Mouse (Mus musculus) left cerebral cortex, adult 8-10 months (tissue): ENCODE results near the gene B3glct. TPM values are rescaled to one million over a fixed set of nuclear protein-coding genes. Genes with fewer than 3 reads are reported as not detected.

Experiments
- DNase-seq, 2 experiments: peaks; one replicate each; pipeline ENCODE4 v3.0.0; 2022; ENCODE audit warnings: low spot score in 2 of 2
- total RNA-seq, 4 experiments: library from RNA; stranded (reverse); gene quantifications; 2 replicates each; pipeline ENCODE4 v1.2.4; 2022

B3glct gene
- total RNA-seq, 4 experiments from 2014 or later, result 16.4 to 21.1 (median 18.8) TPM

DNA sequence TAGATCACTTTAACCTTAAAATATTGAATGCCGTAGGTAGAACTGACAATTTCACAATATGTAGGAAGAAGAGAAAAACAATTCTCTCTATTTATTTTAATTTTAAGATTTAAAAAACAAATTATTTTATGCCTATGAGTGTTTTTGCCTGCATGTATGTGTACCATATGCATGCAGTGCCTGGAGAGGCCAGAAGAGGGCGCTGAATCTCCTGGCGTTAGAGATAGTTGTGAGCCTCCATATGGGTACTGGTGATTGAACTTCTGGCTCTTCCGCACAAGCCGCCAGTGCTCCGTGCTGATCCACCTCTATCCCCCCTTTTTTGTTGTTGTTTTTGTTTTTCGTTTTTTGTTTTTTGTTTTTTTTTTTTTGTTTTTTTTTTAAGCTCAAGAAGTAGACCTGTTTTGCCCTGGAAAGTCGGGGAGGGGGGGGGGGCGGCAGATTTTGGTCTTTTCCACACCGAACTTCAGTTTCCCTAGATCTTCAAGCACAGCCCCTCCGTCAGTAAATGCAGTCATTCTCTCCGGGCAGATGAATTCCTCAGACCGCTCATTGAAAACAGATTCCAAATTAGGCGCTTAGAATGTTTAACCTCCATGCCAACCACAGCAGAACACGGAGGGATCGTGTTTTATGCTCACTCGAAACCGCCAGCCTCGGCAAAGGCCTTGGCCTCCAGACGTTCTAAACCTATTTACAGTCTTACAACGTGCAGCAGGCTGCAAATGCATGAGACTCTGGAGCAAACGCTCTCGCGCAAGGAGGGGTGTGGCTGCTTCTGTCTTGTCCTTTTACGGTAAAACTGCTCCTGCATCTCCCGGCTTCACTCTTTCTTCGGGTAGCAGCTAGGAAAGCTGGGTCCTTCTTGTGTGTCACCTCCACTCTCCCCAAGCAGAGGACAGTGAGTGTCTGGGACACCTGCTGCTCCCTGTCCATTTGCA, 70.9 kb downstream of the B3glct start:
- no peak for DNase-seq

DNA sequence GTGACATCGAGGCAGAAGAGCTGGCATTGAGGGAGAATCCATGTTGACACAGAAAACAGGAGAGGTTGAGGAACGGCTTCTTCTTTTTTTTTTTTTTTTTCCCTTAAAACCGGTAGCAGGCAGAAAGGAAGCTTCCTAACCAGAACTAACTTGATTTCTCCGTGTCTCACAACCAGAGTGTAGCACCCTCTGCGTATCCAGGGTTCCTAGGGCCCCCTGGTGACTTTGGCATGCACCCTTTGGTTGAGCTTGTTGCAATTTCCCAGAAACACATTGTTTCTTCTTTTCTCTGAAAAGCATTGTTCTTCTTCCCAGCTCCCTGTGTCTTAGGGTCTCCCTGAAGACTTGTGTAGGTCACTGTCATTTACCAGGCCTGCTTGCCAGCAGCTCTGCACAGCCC, 73.8 kb downstream of the B3glct start:
- DNase-seq, result no peak

DNA sequence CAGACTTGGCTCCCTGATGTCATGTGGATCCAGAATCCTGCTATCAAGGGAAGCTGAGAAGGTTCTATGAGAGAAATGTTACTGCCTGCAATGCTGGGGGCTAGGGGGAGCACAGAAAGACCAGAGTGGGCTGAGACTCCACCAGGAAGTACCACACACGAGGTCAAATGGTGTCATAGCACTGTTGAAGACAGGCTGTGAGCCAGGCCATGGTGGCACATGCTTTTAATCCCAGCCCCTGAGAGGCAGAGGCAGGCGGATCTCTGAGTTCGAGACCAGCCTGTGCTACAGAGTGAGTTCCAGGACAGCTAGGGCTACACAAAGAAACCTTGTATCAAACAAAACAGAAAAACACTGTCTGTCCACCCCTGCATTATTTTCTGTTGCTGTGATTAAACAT, 75.0 kb downstream of the B3glct start:
- no peak for DNase-seq

DNA sequence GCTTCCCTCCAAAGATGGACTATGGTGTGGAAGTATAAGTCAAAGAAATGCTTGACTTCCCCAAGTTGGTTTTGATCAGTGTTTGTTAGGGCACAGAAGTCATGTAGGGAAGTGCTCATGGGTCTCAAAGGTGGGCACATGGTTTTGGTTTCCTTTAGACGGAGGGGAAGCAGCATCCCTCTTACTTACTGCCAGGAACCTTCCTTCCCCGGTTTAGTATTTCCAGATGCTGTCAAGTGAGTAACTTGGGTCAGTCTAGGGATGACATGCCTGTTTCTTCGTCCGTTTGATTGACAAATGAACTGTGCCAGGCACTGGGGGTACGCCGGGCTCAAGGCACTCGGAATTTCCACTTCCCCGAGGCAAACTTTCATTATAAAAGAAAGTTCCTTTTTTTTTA, 89.1 kb downstream of the B3glct start:
- DNase-seq, result no peak

DNA sequence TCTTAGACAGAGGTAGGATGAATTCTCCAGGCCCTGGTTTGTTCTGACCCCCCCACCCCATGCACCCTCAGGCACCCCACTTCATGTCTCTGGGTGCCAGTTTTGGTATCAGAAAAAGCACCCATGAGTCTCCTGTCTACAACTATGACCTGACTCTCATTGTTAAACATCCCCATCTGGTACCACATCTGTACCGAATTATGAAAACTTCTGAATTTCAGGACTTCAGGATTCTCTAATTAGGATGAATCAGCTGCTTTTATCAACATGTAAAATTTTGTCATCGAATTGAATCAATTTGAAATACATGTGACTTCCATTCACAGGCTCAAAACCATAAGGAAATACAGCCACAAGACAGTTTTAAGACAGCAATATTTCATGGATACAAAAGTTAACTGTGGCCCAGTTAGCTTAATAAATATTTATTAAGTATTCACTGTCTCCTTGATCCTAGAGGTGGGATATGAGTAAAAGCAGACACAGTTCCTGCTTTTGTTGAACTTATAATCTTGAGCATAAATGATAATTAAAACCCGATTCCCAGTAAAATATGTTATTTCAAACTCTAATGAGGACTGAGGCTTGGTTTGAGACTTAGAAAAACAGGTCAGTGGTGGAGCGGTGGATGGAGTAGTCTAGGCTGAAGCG, 89.7 kb downstream of the B3glct start:
- no peak for DNase-seq

DNA sequence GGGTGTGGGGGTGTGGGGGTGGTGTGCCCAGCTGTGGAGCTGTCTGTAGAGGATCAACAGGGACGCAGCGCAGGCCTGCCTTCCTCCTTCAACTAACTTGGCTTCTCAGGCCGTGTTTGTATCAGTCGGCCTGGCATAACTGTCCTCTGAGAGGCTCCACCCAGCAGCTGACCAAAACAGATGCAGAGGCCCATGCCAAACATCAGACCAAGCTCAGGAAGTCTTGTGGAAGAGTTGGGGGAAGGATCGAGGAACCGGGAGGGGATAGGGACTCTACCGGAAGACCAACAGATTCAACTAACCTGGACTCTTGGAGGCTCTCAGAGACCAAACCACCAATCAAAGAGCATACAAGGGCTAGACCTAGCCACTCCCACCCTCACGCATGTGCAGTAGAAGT, 91.6 kb downstream of the B3glct start:
- DNase-seq, result no peak

DNA sequence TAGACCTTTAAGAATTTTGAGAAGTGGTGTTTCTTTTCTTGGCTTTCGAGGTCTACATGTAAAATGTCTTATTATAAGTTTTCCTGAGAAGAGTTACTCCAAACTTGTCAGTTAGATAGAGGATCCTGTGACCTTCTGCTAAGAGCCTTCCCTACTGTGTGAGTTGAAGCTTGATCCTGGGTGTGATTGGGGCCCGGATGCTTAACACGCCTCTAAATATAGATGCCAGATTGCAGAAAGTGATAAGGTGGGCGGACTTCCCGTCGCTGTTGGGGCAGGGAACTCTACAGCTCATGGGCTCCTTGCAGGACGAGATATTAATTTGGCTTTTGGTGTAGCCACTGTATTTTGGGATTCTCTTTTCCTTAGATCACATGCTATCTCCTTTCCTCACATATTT, 98.0 kb downstream of the B3glct start:
- DNase-seq, result no peak

DNA sequence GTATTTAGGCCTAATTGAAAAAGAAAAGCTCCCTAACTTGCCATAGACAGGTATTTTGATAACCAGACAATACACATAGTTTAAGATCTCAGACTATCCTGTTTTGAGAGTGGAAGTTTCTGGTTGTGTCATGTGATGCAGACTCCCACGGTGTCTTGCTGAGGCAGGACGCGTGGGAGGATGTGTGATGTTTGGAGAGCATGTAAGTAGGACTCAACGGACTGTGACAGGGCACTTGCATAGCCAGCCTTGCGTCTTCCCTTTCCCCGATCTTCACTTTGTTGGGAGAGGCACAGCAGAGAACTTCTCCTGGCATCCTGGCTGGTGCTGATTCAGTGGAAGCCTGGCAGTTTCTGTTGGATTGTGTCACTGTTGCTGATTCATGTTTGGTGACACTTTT, 101.7 kb downstream of the B3glct start:
- DNase-seq, result no peak

DNA sequence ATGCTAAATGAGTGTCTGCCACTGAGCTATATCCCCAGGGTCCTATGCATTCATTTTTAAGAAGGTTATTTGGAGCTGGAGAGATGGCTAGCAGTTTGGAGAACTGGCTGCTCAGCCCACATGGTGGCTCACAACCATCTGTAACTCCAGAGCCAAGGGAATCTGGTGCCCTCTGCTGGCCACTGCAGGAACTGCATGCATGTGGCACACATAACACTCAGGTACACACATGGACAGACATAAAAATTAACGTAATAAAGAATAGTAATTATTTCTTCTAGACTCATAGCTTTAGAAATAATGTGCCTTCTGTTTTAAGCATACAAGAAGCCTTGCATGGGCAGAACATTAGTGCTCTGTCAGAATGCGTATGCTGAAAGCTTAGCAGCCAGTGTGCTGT, 102.4 kb downstream of the B3glct start:
- DNase-seq, result no peak

DNA sequence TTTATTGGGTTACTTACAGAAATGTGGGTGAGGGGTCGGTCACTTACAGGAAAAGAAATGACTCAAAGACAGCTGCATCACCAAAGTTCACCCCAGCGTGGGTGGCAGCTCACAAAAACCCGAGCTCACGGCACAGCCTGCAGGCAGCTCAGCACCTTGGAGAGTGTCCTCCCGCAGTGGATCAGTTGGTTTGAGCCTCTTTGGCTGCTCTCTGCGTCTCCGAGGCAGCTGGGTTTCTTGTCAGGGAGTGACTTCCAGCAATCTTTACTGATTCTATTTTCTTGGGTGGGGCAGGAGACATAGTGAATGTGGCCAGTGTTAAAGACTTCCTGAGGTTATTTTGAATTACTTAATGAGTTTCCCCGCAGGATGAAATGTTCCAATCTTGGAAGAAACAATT, 112.1 kb downstream of the B3glct start:
- DNase-seq, result no peak

DNA sequence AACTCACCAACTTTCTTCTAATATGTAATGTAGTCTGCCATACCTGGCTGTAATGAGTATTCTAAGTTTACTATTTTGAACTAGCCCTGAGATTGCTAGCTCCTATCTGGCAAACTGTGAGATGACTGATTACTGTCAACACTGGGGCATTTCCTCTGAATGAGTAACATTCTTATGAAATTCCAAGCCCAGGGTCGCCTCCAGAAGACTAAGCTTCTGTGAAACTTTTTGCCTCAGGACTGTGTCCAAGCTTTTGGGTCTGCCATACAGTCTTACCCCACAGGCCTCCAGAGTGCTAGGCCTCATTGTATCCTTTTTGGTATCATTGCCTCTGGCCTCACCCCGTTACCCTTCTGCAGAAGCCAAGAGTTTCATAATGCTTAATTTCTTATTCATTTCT, 132.0 kb downstream of the B3glct start:
- DNase-seq, result no peak

DNA sequence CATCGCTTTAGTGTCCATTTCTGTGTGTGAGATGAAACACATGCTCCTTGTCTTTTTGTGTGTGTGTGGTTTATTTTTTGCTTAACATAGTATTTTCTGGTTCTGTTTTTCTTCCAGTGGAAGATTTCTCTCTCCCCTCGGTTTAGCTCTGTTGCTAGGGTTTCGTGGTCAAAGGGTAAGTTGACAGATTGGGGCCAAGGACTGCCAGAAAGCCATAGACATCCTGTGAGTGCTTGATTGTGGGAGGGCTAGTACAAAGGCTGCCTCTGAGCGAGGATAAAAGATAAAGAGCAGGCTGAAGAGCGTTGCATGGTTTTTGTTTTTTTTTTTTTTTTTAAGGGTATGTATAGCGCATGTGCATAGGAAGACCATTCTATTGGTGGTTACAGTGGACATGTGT, 133.8 kb downstream of the B3glct start:
- no peak for DNase-seq

Other genes with a start within 250 kb of the B3glct start
- gene Tex26, start 238.6 kb upstream of the B3glct start, total RNA-seq, result 1 to 10 TPM in 1 of 4 experiments, under 1 TPM in 3; 0.32 to 1.6 (median 0.80) TPM
- gene Wdr95, start 149.6 kb upstream of the B3glct start, total RNA-seq, result 1 to 10 TPM in 1 of 4 experiments, under 1 TPM in 3; 0.15 to 1.9 (median 0.43) TPM
- 100 to 1,000 TPM; 269 to 310 (median 301) TPM for gene Hsph1, start 41.9 kb upstream of the B3glct start, total RNA-seq